Mouse (Mus musculus) layer of hippocampus, adult 11-12 months (tissue): ENCODE data around the gene Tdpoz5.
"Not testable (repeated sequence)": the region's sequence is repeated elsewhere in the genome, so short reads cannot be mapped to it uniquely, and the experiment has no call there.

Experiments
- DNase-seq: peaks from one replicate; pipeline ENCODE4 v3.0.0; 2022; ENCODE audit warnings: low spot score

Tdpoz5 gene

DNA sequence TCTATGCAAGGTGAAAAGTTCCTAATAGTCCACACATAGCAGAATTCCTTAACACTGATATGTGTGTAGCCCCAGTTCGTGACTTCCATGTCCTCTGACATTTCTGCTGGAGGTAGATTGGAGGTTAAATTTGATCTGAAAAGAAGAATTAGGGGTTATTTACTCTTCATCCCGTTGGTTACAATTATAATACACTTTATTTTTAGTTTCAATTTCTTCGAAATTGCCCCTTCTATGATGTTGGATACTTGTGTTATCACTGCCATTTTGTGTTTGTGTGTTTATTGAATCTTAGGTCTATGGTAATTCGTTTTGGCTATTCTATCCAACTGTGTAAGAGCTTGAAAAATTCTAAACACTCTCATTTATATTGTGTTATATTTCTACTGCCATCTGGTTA, at the start of gene Tdpoz5:
Tdpoz5 (minus strand) TSS at position 101 of the 400 bp plus-strand sequence.
- DNase-seq: not testable (repeated sequence)

DNA sequence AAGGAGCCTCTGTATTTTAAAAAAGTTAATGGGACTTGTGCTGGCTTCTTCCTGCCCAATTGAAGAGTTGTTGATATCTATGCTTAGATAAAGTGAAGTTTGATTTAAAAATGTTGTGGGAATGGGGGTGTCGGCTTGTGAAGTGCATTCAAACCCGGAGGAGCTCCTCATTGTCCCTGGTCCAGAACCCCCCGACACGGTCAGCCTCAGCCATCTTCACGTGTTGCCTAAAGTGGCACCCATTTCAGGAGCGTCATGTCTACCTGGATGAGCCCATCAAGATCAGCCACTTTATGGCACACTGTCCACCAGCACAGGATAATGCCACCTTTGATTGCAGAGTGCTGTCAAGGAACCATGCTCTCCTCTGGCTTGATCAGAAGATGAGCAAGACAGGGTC, 7.8 kb upstream of the Tdpoz5 start:
- not testable (repeated sequence) for DNase-seq

DNA sequence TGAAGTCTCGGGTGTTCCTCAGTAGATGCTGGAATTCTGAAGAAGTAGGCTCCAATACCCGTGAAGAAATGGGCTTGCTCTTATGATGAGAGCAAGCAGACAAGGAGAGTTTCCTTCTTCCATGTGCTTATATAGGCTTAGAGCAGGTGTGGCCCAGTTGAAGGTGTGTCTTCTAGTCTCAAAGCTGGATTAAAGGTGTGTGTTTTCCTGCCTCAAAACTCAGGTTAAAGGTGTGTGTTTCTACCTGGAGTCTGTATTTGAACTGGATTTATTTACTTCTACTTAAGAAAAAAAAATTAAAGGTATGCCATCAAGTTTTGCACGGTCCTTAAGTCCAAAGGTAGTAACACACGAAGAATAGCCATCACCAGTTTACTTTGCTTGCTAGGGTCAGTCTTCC, 17.7 kb downstream of the Tdpoz5 start, which contains the start of gene Gm9117:
Gm9117 (minus strand) TSS at position 101 of the 400 bp plus-strand sequence.
- DNase-seq: not testable (repeated sequence)

DNA sequence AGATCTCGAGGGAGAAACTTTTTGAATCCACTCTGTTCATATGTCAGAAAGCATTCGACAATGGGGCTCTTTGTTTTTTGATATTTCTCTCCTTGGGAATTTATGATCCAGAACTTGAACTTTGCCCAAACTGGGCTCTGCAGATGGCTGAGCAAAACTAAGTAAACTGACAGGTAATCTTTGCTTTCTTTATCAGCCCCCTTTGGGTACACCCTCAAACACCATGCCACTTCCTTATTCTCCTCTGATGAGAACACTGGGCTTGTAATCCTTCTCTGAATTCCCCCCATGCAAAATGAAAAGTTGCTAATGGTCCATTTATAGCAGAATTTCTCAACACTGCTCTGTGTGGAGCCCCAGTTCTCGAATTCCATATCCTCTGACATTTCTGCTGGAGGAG, 22.7 kb downstream of the Tdpoz5 start:
- DNase-seq: not testable (repeated sequence)
